Mouse (Mus musculus) thymus, postnatal 14 days (tissue): ENCODE measurements around the gene Map3k14.
A peak's percentile ranks its signal among the peaks of the same experiment; 100 is the strongest.

Experiments used
- DNase-seq: peaks from one replicate; pipeline ENCODE4 v3.0.0; 2021

Gene Map3k14

GRCm38 (mm10) chr11:103173041-103173770, 94.1 kb downstream of the Map3k14 start:
- no peak for DNase-seq

GRCm38 (mm10) chr11:103172392-103173040, 94.8 kb downstream of the Map3k14 start:
- DNase-seq, result peak; percentile 50

GRCm38 (mm10) chr11:103171703-103172391, 95.4 kb downstream of the Map3k14 start:
- DNase-seq, result peak; percentile 65

GRCm38 (mm10) chr11:103171286-103171620, 96.0 kb downstream of the Map3k14 start:
- no peak for DNase-seq

- DNase-seq, result peak; percentile 92
These were observed 96.6 kb downstream of the Map3k14 start, which contains the start of gene Fmnl1 for GRCm38 (mm10) chr11:103170494-103171285. Gene Fmnl1 (plus strand): TSS chr11:103171107.

GRCm38 (mm10) chr11:103170111-103170493, 97.2 kb downstream of the Map3k14 start:
- peak; percentile 58 for DNase-seq
